Mouse (Mus musculus): ENCODE results near the gene Dcdc2c.

Gene Dcdc2c

GRCm38 (mm10) chr12:28458786-28459185 is 93.4 kb downstream of the Dcdc2c start:
- no peak for DNase-seq (ENCODE audit: low spot score)

DNA sequence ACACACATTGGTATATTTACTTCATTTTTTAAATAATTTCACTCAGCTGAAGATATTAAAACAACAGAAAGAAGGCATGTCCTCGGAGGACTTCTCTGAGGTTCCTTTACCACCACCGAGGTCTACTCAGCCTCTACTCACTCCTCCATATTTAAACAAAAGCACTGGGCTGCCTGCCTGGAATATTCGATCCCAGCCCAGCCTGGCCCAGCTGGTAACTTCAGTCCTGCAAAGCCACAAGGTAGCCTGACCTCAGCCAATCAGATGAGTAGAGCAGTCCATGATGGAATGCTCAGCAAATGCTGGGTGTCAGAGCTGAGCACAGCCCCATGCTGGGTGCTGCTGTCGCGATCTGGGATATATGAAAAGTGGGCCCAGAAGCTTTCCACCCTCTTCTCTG is 115.7 kb downstream of the Dcdc2c start:
- DNase-seq (ENCODE audit: low spot score) = no peak

DNA sequence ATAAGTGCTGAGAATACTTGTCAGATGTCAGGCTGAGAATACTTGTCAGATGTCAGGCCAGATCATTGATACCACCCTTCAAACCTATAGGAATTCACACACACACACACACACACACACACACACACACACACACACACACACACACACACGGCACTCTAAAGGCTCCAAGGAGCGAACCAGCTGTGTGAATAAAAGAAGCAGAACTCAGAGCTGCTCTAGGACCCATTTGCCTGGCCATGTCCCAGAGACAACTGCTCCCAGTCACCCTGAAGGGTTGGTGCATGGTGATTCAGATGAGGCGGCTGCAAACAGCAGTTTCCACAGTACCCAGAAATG is 119.5 kb downstream of the Dcdc2c start:
- DNase-seq (ENCODE audit: low spot score) = no peak

DNA sequence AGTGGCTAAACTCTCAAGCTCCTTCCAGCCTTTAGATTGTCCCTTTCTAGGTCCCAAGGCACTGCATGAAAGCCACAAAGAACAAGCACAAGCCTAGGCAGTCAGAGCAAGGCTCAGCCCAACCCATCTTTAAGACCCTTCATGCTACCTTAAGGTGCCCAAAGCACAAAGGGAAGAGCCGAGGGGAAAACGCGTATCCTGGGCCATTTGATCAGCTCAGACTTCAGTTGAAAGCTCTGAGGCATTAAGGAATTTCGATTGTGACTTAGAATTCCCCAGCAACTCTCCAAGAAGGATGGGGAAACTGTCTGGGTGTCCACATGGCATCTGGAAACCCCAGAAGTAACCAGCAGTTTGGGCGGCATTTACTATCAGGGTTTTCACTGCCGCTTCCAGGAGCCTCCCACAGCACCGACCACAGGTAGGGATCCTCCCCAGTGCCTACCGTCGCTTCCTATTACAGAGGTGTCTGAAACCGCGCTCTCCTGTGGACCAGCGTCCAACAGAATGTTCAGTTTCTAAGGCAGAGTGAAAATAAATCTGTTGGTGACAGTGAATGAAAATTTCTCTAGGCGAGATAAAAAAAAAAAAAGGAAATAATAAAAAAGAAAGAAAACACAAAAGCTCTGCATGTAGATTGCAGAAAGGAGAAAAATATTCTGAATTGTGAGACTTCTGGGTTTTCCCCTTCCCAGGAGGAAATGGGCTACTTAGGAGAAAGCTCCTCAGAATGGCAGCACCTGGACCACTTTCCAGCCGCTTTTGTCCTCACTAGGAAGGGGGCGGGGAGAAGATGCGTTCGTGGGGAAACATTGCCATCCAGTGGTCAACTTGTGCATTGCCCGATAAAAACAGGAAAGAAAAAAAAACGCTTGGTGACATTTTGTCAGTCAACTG is 120.1 kb downstream of the Dcdc2c start:
- DNase-seq (ENCODE audit: low spot score) = peak; percentile 66

DNA sequence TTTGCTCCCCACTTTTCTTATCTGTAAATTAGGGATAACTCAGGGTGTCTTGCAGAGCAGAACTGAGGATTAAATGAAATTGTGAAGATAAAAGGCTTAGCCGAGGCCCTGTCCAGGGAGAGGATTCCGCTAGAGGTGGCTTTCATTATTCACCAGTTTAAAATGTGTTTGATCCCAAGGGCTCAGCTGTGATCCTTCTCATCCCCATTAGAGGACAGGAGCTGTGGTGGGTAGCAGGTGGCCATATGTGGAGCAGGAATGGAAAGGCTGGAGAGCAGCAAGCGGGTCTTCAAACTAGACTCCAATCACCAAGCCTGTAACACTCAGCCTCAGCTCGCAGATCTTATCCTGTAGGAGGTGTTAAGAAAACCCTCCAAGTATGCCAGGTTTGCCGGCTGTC is 122.3 kb downstream of the Dcdc2c start:
- DNase-seq (ENCODE audit: low spot score) = no peak

DNA sequence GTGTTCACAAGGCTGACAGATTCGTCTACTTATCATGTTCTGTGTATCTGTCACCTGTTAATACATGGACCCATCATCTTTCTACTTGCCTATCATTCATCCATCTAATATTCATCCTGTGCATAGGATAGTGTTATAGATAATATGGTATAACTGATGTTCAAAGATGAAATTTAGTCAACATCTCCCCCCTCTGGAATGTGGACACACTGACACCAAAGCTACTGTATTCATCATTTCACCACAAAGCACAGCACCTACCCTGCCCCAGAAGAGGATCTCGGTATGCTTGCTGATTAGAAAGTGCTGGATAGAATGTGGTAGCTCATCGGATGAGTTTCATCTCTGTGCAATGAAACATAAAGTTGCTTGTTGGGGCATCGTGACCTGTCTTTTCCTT is 135.2 kb downstream of the Dcdc2c start:
- no peak for DNase-seq (ENCODE audit: low spot score)

- no peak for DNase-seq (ENCODE audit: low spot score)
Measured at GRCm38 (mm10) chr12:28407656-28408405, 144.4 kb downstream of the Dcdc2c start.

DNA sequence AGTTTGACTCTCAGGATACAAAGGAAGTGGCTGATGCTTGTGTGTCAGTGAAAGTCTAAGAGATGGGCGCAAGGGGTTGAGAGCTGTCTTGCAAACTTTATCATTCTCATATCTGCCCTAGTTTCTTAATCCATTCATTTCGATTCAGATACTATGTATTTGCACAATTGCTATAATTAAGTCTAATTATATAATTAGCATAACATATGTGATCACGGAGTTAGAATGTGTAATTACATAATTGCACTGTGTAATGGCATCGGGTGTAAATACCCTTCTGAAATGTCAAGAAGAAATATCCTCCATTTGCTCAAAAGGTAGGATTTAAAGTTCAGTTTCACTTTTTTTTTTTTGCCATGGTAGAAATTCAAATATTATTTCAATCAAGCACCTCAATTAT is 149.9 kb downstream of the Dcdc2c start:
- DNase-seq (ENCODE audit: low spot score) = no peak

- no peak for DNase-seq (ENCODE audit: low spot score)
Measured at GRCm38 (mm10) chr12:28401372-28401771, 150.8 kb downstream of the Dcdc2c start.

- DNase-seq (ENCODE audit: low spot score) = no peak
Measured at GRCm38 (mm10) chr12:28392129-28392528, 160.1 kb downstream of the Dcdc2c start.

All from ovary, postnatal 14 days (tissue).